Mouse (Mus musculus) forebrain, embryonic 11.5 days (tissue): ENCODE measurements at regions not wholly inside any gene's neighbourhood (a gene's known extent, or its start where the extent isn't known, plus 50 kb on each side); places are given as distances from the start of the nearest gene placed in this dataset. TPM values are rescaled to one million over a fixed set of nuclear protein-coding genes. Genes with fewer than 3 reads are reported as not detected.

Experiments
- ATAC-seq: fragments of 200-750 bp; cut with Nextera tagmentation; replicated peaks from 2 replicates; pipeline ENCODE4 v1.8.0; 2017; ENCODE audit warnings: moderate TSS enrichment; ENCODE audit not compliant: low FRiP score
- DNase-seq: peaks from one replicate; pipeline ENCODE4 v3.0.0-alpha.2; 2017; ENCODE audit warnings: low spot score
- H3K27ac ChIP-seq: fragments of 300-500 bp; sonication (generic); 2 replicates; pipeline ENCODE4 v1.5.1; 2014; ENCODE audit warnings: low read depth, low read length
- H3K27me3 ChIP-seq: fragments of 300-500 bp; sonication (generic); 2 replicates; pipeline ENCODE4 v1.6.1; 2014; ENCODE audit warnings: mild to moderate bottlenecking, low read length, mixed read lengths; ENCODE audit not compliant: control insufficient read depth, insufficient read depth
- H3K36me3 ChIP-seq: fragments of 300-500 bp; sonication (generic); 2 replicates; pipeline ENCODE4 v1.6.1; 2014; ENCODE audit warnings: mild to moderate bottlenecking, low read length, moderate library complexity, mixed read lengths; ENCODE audit not compliant: control insufficient read depth, insufficient read depth
- H3K4me1 ChIP-seq: fragments of 300-500 bp; sonication (generic); replicated peaks from 2 replicates; pipeline ENCODE4 v1.6.1; 2014; ENCODE audit warnings: low read length, mixed read lengths; ENCODE audit not compliant: control insufficient read depth, insufficient read depth
- H3K4me2 ChIP-seq: fragments of 300-500 bp; sonication (generic); 2 replicates; pipeline ENCODE4 v1.6.1; 2014; ENCODE audit warnings: low read depth, mild to moderate bottlenecking, low read length, moderate library complexity, mixed read lengths; ENCODE audit not compliant: severe bottlenecking
- H3K4me3 ChIP-seq: fragments of 300-500 bp; sonication (generic); 2 replicates; pipeline ENCODE4 v1.5.1; 2014; ENCODE audit warnings: low read depth, low read length
- H3K9ac ChIP-seq: fragments of 300-500 bp; sonication (generic); 2 replicates; pipeline ENCODE4 v1.6.1; 2014; ENCODE audit warnings: low read length
- H3K9me3 ChIP-seq: fragments of 300-500 bp; sonication (generic); 2 replicates; pipeline ENCODE4 v1.6.1; 2016; ENCODE audit warnings: low read length, mixed read lengths; ENCODE audit not compliant: control insufficient read depth
- WGBS: fragments of 180-500 bp; shearing (Covaris S2); extraction: QIAGEN DNeasy Blood & Tissue Kit; methylation state at CpG from one replicate; pipeline ENCODE4 v1.1.7; 2014; 5-methylcytosine and 5-hydroxymethylcytosine counted together
- microRNA-seq: library from miRNA; unstranded; fragments of <30 nt; microRNA quantifications from one replicate; pipeline ENCODE4, GENCODE M21; 2016; ENCODE audit not compliant: insufficient number of aligned reads

DNA sequence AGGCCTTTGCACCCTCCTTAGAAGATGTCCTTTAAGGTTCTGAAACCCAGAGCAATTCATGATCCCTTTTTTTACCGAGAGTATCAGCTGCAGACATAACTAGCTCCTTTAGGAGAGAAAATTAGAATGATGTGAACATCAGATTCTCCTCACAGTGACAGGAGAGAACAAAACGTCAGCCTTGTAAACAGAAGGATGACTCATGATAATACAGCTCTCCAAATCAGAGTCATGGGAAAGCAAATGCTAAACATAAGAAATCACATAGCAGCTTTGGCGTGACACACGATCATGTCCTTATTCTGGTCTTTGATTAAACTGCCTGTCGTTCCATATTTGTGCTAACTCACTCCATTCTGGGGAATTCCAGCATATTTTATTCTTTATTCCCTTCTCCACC is 82.4 kb upstream of the Ccdc54 start:
- Histone ChIP-seq H3K27me3 (no peaks in the 10 kb centered on the region), H3K36me3 (no peaks in the 10 kb centered on the region), H3K9ac (no peak overlapping the region), H3K4me1 (no peaks in the 10 kb centered on the region), H3K9me3 (no peaks in the 10 kb centered on the region), H3K4me2 (no peak overlapping the region), H3K4me3 (no peak overlapping the region), H3K27ac (no peak overlapping the region)
- WGBS = 85% methylated on average over 5 of the region's 5 CpGs
- ATAC-seq (no peak), DNase-seq (no peak)

DNA sequence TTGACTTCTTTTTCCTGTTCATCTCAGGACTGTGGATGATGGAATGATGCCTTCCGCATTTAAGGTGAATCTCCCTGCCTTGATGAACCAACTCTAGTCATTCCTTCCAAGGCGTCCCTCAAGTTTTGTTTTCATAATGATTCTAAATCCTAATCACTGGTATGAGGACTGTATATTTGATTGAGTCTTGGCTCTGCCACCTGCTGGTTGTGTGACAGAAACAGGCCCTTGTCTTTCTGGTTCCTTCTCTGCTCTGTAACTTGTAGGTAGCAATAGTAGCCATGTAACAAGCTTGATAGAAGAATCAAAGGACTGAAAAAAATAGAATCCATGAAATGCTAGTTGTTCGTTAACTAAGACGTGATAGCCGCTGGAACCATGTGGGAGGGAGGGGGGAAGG is 81.8 kb upstream of the Ccdc54 start:
- no peak for DNase-seq

DNA sequence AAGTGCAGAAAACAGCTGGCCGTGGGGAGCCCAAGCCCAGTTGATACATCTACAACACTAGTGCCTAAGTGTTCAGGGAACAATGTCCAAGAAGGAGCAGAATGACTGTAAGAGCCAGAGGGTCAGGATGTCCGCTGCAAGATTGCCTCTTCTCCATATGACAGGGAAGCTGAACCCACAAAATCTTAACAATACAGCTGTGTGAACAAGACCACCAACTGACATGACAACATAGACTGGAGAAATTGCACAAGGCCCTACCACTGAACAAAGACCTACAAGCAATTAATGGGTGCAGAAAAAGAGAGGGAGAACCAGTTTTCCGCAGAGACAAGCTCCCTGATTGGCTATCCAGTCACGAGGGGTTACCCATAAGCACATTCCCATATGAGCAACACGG is 80.2 kb upstream of the Ccdc54 start:
- 89% methylated on average over 5 of the region's 5 CpGs for WGBS

More for the DNA sequence above, 81.8 kb upstream of the Ccdc54 start:
- Histone ChIP-seq H3K4me3 (no peak overlapping the region), H3K36me3 (no peaks in the 10 kb centered on the region), H3K27ac (no peak overlapping the region), H3K9me3 (no peaks in the 10 kb centered on the region), H3K27me3 (no peaks in the 10 kb centered on the region), H3K9ac (no peak overlapping the region), H3K4me1 (no peaks in the 10 kb centered on the region), H3K4me2 (no peak overlapping the region)
- no peak for ATAC-seq
- 62% methylated on average over 5 of the region's 5 CpGs for WGBS

DNA sequence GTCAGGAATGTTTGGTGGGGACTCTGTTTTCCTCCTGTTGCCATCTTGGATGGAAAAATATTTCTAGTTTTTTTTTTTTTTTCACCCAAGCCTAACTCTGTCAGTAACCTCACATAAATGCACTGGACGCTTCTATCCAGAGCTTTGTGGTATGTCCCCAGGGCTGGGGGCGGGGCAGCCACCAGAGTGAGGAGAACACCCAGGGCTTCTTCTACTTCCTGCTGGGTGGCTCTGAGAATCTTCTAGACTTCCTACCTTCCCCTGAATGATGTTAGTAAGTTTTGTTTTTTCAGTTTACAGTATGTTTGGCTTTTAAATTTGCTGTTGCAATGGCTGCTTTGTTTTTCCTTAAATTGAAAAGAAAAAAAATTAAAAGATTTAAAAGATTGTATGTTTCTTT is 73.3 kb upstream of the Ccdc54 start:
- no peak overlapping the region for H3K27ac ChIP-seq
- ATAC-seq (no peak), DNase-seq (no peak)
- no peak overlapping the region for H3K4me2 ChIP-seq
- H3K4me3 ChIP-seq = no peak overlapping the region
- H3K9ac ChIP-seq = no peak overlapping the region
- no peaks in the 10 kb centered on the region for H3K36me3 ChIP-seq
- 66% methylated on average over 2 of the region's 2 CpGs for WGBS
- H3K4me1 ChIP-seq = no peaks in the 10 kb centered on the region
- H3K27me3 ChIP-seq = no peaks in the 10 kb centered on the region
- H3K9me3 ChIP-seq = no peaks in the 10 kb centered on the region

More for the DNA sequence above, 80.2 kb upstream of the Ccdc54 start:
- DNase-seq (no peak), ATAC-seq (no peak)
- Histone ChIP-seq H3K27ac (no peak overlapping the region), H3K27me3 (no peaks in the 10 kb centered on the region), H3K9me3 (no peaks in the 10 kb centered on the region), H3K36me3 (no peaks in the 10 kb centered on the region), H3K4me2 (no peak overlapping the region), H3K4me3 (no peak overlapping the region), H3K4me1 (no peaks in the 10 kb centered on the region), H3K9ac (no peak overlapping the region)

Small RNA genes lying in the stretch of these regions (microRNA-seq; reads per million reads assigned to microRNA genes)
- gene Mir6363 = not detected
